Mouse (Mus musculus) cerebral cortex, adult 2 months (tissue): ENCODE data around the gene Cmss1.

Source experiments
- WGBS: fragments of 180-500 bp; shearing (Covaris S2); methylation state at CpG from one replicate; pipeline ENCODE4 v1.1.7; 2018; 5-methylcytosine and 5-hydroxymethylcytosine counted together

Gene Cmss1

DNA sequence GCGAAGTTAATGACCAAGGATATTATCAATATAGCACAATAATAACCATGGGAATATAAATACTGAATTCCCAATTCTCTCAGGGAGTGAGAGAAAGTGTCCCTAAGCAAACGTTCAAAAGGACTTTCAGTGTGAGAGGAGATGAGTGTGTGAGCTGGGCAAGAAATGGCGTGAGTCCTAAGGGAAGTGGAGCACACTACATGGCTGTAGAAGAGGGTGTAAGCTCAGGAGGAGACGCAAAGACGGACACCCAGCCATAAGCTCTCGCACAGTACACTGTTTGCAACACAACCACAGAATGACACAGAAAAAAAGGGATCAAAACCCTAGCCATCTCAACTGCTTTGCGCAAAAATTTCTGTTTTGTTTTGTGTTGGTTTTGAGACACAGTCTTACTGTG, 93.1 kb downstream of the Cmss1 start:
- WGBS: 92% methylated on average over 7 of the region's 7 CpGs

DNA sequence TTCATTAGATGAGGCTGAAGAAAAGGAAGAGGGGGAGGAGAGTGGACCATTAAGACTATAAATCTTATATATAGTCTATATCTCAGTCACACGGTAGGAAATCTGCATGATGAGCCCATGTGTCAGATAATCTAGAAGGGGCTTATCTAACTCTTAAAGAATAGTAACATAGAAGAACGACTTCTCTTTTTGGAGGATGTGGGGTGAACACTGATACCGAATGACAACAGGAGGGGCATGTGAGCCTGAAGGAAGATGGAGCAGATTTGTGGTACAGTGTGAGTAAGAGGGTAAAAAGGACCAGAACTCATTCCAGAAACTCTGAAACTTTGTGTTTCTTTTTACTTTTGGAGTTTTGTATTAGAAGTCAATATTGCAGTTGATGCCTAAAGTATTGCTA, 97.6 kb downstream of the Cmss1 start:
- 92% methylated on average over 3 of the region's 3 CpGs for WGBS

DNA sequence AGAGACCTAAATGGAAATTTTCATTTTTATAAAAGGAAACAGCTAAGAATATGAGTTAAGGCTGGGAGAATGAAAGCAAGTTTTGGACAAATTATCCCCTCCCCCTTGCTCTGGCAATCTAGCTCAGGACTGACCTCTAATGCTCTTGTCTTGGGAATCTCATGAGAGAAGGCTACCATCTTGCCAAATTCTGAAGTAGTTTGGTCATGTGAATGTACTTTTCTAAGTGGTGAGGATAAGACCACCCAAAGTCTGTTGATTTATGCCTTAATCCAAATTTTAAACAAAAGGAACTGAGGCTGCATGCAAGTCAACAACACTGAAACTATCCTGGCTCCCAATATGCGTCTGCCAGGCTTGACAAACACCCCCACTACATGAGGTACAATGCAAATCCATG, 98.3 kb downstream of the Cmss1 start:
- WGBS: 82% methylated on average over 1 of the region's 1 CpGs

DNA sequence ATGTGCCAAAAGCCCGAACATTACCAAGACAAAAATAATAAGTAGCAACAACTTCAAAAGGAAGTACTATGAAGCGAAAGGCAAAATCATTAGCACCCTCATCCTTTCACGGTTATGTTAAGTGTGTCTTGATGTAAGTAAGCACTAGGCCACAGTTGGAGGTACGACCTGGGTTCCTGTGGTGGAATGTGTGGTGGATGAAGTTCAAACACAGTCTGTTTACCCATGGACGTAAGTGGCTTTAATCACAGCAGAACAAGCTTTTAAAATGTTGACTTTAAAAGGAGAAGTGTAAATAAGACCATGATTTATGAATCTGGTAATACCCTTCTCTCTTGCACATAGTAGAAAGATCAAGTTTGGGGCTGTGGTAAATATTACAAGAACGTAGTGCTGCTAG, 100.5 kb downstream of the Cmss1 start:
- 90% methylated on average over 6 of the region's 6 CpGs for WGBS

DNA sequence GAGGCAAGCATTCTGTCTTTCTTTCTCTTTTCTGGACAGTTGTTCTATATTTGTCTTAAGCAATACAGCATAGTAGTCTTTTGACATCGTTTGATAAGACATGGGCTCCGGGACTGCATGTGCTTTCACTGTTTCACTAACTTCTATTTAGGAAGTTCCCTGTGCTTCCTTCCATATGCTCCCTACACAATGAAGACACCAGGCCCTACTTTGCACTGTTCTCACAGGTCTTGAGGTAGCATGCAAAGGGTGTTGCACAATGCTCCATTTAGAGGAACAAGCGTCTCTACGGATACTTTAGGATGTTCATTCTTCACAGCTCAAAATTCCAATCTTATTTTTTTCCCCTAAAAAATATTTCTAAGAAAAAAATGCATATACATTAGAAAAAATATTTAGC, 101.9 kb downstream of the Cmss1 start:
- WGBS: 84% methylated on average over 4 of the region's 4 CpGs

DNA sequence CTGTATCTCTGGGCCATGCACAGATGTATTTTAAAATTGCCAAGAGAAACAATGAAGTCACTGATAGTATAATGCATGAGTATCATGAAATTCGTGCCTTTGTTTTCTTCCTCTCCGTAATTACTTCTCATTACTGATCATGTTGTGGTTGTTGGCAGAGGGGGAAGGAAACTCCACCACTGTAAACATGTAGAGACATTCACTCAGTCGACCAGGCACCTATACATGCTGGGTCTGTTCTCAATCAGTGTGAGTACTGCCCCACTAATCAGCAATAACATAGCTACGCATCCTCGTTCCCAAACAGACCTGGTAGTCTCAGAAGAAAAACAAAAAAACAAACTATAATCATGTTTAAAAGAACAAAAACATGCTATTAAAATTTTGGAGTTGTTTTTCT, 103.9 kb downstream of the Cmss1 start:
- 64% methylated on average over 5 of the region's 5 CpGs for WGBS

GRCm38 (mm10) chr16:57502230-57502629, 104.4 kb downstream of the Cmss1 start:
- 87% methylated on average over 2 of the region's 2 CpGs for WGBS

DNA sequence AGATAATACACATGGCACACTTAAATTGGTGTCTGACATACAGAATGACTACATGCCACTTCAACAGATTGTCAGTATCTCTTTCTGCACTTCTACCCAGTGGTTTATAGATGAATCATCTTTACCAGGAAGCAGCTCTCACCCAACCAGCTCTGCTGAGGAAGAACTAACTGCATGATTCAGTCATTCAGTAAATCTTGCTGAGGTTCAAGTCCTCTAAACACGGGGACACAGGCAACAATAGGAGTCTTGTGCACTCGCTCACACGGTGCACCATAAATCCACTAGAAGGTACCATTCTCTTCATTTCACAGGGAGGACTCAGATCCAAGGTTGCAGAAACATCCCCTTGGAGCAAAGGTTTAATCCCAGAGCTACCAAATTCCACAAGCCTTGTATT, 105.8 kb downstream of the Cmss1 start:
- 70% methylated on average over 3 of the region's 3 CpGs for WGBS

GRCm38 (mm10) chr16:57496437-57497173, 110.1 kb downstream of the Cmss1 start:
- WGBS: 53% methylated on average over 10 of the region's 10 CpGs

GRCm38 (mm10) chr16:57495476-57496203, 111.0 kb downstream of the Cmss1 start:
- 75% methylated on average over 10 of the region's 10 CpGs for WGBS

- 65% methylated on average over 4 of the region's 4 CpGs for WGBS
These were observed 114.8 kb downstream of the Cmss1 start for GRCm38 (mm10) chr16:57491853-57492252.

DNA sequence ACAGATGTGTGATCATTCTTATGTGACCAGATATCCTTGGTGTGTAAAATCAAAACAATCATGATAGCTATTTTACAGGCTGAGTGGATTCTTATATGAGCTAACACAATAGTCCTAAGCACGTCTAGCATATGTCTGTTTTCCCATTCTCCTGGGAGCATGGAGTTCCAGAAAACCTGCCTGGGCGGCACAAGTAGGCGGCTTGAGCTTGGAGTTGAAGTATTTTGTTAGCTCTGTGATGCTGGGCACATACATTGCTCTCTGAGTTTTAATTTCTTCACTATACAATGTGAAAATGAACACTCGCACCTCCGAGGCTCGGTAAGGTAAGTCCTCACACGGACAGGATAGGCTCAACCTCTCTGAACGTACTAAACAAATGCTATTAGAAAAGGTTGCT, 116.0 kb downstream of the Cmss1 start:
- WGBS: 71% methylated on average over 8 of the region's 8 CpGs

DNA sequence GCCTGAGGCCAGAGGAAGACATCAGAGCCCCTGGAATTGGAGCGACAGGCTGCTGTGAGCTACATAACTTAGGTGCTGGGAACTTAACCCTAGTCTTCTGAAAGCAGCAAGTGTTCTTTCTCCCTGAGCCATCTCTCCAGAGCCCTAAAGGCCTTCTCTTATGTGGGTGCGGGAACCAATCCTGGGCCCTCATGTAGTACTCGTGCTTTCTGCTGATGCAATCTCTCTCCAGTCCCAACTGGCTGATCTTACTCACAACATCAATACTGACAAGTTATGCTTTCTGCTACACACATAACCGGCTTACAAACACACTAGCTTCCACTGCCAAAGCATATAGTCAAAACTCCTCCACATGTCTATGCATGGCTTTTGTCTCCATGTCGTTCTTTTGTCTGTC, 120.4 kb downstream of the Cmss1 start:
- 90% methylated on average over 5 of the region's 5 CpGs for WGBS

DNA sequence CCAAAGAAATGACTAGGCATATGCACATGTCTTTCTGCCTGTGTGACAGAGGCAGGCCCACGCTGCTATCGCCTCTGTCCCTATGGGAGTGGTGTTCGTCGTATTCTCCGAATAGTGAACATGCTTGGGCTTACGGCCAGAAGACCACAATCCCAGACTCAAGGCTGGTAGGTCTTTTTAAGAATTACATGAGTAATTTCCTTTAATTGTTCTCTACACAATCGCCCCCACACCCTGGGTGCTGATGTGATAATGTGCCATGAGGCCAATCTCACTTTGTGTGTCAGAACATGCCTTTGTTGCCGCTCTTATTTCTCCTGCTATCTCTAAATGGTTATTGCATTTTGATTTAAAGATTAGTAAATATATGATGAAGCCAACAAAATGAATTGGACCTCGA, 121.4 kb downstream of the Cmss1 start:
- WGBS: 71% methylated on average over 9 of the region's 9 CpGs

DNA sequence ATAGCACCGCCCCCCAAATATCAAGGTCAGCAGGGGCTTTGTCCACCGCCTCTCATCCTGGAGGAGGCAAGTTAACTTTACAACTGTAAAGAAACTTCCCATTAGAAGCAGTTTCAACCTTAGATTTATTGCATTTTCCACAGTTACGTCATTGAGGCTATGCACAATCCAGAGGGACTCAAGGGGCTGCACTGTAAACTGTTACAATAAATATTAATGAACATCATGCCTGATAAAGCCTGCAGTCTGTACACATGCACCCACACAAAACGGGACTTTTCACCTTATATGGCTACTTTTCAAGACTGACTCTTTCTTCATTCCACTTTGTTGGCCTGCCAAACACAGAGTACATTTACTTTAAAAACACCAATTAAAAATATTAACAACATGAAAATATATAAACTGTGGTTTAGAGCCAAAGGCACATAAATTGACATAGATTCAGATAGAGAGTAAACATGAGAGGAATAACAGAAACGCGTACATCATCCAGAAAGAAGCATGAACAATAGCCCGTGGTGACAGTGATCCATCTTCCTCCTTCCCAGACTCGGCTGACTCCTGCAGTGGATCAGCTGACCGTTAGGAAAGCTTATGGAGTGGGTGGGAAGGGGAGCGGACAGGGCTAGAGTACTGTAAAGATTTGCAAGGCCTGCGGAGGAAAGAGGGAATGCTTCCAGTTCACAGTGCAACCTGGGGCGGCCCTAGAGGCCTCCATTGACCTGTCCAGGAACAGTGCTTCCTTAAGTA, 122.4 kb downstream of the Cmss1 start:
- WGBS: 88% methylated on average over 12 of the region's 12 CpGs

GRCm38 (mm10) chr16:57483503-57483902, 123.2 kb downstream of the Cmss1 start:
- 79% methylated on average over 2 of the region's 2 CpGs for WGBS

GRCm38 (mm10) chr16:57482911-57483310, 123.8 kb downstream of the Cmss1 start:
- 78% methylated on average over 4 of the region's 4 CpGs for WGBS

GRCm38 (mm10) chr16:57482264-57482663, 124.4 kb downstream of the Cmss1 start:
- 63% methylated on average over 6 of the region's 6 CpGs for WGBS

- 65% methylated on average over 5 of the region's 5 CpGs for WGBS
These were observed 126.9 kb downstream of the Cmss1 start for GRCm38 (mm10) chr16:57479776-57480175.

DNA sequence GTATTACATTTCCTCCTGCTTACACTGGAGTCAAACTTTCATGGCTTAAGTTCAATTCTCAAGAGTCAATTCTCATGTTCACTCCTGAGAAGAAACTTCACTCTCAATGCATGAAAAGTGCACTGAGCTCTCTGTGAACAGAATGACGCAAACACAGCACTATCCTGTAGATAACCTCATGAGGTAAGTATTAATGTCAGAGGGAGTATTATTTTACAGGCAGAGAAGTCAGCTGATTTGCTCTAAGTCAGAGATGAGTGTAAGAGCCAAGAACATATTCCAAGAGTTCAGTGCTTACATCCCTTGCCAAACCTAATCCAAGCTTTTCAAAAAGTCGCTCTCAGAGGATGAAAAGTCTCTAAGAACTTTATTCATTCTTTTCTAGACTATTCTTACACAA, 128.2 kb downstream of the Cmss1 start:
- 82% methylated on average over 2 of the region's 2 CpGs for WGBS

- 76% methylated on average over 10 of the region's 10 CpGs for WGBS
These were observed 133.1 kb downstream of the Cmss1 start for GRCm38 (mm10) chr16:57473415-57474085.

- 95% methylated on average over 12 of the region's 12 CpGs for WGBS
These were observed 136.3 kb downstream of the Cmss1 start for GRCm38 (mm10) chr16:57470286-57470830.
